Mouse (Mus musculus): ENCODE measurements at regions not wholly inside any gene's neighbourhood (a gene's known extent, or its start where the extent isn't known, plus 50 kb on each side); places are given as distances from the start of the nearest gene placed in this dataset.
"Not testable (repeated sequence)": the region's sequence is repeated elsewhere in the genome, so short reads cannot be mapped to it uniquely, and the experiment has no call there.

DNA sequence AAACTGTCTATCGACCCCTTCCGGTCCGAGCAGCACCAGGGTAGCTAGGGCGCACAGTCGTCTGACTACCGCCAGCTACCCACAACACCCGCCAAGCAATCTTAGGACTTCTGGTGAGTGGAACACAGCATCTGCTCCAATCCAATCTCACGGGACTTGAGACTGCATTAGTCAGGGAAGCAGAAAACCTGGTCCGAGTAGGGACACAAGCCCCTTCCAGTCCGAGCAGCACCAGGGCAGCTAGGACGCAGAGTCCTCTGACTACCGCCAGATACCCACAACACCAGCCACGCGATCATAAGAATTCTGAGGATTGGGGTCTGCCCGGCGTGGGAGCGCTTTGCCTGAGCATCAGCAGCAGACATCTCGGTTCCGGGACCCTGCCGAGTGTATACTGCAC lies 79.6 kb downstream of the Gm10715 start:
- intact Hi-C loops (cut with DNase I); DNase-seq (ENCODE audit: low spot score in 2 of 2): not testable (repeated sequence)

DNA sequence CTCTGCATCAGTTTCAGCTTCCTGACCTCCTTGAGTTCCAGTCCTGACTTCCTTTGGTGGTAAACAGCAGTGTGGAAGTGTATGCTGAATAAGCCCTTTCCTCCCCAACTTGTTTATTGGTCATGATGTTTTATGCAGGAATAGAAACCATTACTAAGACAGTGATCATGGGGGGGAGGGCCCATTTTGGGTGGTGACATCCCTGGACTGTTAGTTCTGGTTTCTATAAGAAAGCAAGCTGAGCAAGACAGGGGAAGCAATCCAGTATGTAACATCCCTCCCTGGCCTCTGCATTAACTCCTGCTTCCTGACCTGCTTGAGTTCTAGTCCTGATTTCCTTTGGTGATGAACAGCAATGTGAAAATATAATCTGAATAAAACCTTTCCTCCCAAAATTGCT lies 124.5 kb downstream of the Gm10715 start:
- no peak for DNase-seq (ENCODE audit: low spot score in 2 of 2)
- intact Hi-C loops (cut with DNase I): no loop called here

DNA sequence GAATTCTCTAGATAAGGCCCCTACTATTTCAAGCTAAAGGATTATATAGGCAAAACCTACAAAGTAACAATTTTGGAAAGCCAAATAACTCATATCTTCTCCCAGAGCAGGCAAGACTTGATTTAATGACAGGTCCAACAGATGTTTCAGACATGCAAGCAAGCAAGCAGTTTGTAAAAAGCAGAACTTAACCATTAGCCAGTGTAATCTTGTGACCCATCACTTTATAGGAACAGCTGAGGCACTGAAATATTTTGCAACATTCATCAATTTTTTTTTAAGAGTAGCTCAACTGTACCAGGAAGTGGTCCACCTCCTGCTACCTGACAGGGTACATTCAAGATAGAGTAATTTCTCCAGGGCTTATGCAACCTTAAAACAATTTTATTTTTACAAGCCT lies 147.7 kb downstream of the Gm10715 start:
- no peak for DNase-seq (ENCODE audit: low spot score in 2 of 2)
- intact Hi-C loops (cut with DNase I): no loop called here

DNA sequence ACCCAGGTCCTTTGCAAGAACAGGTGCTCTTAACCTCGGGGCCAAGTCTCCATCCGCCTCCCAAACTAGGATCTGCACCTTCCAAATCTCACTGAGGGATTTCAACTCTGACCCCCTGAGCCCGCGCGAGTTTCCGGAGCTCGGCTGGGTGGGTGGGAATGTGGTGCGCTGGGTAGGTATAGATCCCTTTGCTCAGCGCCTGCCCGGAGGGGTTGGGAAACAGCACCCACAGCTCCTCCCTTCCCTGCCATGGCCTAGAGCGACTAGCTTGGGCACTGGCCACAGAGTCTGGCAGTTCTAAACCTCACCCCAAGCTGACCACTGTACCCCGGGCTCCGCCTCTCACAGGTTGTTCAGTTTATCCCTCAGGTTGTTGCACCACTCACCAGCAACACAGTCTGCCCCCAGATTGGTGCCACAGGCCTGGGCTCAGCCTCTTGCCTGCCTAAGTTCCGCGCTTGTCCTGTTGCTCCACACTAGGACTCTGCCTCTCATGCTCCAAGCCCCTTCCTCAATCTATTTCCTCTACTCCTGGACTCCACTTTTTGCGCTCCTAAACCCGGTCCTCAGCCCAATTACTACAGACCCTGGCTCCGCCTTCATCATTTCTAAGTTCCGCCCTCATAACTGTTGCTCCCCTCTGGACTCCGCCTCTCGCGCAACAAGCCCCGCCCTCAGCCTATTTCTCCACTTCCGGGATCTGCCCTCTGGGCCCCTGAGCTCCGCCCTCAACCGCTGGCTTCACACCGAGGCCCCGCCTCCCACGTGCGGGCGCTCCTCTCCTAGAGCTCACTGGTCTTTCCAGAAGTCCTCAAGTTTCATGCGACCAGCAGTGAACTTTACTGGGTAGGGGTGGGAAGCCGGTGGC lies 135.6 kb upstream of the Alkbh8 start:
- intact Hi-C loops (cut with DNase I): no loop called here
- no peak for DNase-seq (ENCODE audit: low spot score in 2 of 2)

DNA sequence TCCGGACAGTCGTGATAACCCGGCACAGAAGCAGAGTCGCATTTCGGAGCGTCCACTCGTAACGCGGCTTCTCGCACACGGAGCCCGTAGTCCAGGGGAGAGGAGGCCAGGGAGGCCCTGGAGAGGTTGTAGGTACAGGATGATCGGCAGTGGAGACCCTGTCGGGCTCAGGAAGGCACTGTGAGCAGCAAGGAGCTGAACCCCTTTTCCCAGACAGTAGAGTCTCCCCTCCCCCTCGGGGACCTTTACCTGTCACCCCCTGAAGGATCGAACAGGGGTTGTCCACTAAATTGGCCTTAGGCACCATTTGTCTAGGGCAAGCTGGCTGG lies 135.0 kb upstream of the Alkbh8 start:
- DNase-seq (ENCODE audit: low spot score in 2 of 2); intact Hi-C loops (cut with DNase I): not testable (repeated sequence)

DNA sequence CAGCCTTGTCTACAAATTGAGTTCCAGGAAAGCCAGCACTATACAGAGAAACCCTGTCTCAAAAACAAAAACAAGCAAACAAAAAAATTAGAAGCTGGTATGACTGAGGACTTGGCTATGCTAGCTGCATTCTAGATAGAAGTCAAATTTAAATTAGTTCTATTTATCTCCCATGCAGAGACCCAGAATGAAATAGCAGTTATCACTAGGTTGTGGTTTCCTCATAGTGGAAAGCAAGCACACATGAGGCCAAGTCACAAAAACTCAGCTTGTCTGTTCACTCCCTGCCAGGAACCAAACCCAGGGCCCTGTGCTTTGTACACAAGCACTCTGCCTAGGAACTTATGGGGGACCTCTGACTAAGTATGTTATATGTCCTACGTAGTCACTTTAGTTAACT lies 126.8 kb upstream of the Alkbh8 start:
- intact Hi-C loops (cut with DNase I); DNase-seq (ENCODE audit: low spot score in 2 of 2): not testable (repeated sequence)

DNA sequence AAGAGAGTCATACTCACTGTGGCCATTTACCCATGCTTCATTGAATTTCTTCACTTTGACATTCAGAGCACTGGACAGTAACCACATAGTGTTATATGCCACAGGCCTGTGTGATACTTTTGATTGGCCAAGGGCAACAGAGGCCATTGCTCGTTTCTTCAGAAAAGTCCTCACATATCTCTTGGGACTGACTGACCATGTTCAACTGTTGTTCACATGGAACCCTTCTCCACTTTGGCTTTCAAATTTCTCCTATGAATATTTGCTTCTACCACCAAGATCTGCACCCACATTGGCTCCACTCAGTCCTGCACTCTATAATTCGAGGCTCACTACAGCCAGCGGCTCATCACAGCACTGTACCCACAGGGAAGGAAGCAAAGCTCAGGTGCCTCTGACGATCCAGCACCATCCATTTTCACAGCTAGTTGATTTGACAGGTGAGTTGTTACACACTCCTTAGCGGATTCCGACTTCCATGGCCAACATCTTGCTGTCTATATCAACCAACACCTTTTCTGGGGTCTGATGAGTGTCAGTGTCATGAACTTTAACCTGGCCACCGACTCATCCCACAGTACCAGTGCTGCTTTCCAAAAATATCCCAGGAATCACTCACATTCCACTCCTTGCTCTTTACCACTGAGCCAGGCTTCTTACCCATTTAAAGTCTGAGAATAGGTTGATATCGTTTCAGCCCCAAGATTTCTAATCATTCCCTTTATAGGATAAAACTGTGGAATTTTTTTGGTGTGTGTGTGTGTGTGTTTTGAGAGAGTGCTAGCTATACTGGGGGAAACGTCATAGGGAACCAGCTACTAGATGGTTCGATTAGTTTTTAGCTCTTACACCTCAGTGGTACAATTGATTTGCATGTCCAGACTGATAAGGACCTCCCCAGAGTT lies 76.3 kb upstream of the Alkbh8 start:
- peak; percentile 32 to 52 for DNase-seq (ENCODE audit: low spot score in 2 of 2)
- intact Hi-C loops (cut with DNase I): no loop called here

DNA sequence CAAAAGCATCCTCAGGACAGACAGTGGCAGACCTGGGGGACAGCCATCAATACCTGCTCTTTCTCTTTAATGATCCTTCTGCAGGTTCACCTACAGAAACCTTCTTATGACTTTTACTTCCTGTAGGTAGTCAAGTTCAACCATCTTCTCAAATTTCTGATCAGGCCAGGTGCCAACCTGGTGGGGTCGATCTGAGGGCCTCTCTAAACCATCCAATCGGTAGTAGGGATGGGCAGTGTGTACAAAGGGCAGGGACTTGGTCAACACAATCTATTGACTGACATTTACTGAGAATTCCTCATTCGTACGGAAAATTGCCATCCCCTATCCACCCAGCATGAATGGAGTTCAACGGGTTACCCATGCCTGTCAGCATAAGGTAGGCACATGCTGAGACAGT lies 74.8 kb upstream of the Alkbh8 start:
- intact Hi-C loops (cut with DNase I): no loop called here
- DNase-seq (ENCODE audit: low spot score in 2 of 2): no peak

DNA sequence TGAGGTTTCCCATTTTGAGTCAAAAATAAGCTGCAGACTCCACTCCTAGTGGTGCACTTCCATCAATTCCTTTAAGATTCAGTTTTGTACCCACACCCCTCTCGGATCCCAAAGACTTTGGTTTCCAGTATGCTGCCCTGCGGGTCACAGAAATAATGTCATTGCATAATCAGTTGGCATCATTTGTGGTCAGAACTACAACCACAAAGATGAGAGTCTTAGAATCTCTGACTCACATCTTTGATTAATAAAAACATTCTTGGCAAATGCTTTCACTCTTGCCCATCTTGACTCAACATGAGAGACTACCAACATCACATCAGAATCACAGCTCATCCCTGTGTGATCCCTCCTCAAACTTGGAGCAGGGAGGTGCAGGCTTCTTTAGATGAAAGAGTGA lies 74.1 kb upstream of the Alkbh8 start:
- intact Hi-C loops (cut with DNase I): no loop called here
- DNase-seq (ENCODE audit: low spot score in 2 of 2): no peak

DNA sequence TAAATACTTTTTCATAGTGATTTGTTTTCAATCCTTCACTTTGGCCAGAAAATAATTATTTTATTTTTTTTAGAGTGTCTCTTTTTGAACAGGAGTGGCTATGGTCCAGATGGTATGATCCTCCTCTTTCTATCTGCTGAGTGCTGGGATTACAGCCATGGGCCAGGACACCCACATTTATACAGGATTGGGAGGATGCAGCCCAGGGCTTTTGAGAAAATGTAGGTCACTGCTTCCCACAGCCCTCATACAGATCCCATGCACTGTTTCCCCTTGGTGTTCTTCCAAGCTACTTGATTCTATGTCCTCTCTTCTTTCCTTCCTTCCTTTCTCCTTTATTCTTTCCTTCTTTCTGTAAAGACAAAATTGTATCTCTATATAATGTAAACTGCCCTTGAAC lies 70.5 kb upstream of the Alkbh8 start:
- DNase-seq (ENCODE audit: low spot score in 2 of 2): no peak
- intact Hi-C loops (cut with DNase I): no loop called here

DNA sequence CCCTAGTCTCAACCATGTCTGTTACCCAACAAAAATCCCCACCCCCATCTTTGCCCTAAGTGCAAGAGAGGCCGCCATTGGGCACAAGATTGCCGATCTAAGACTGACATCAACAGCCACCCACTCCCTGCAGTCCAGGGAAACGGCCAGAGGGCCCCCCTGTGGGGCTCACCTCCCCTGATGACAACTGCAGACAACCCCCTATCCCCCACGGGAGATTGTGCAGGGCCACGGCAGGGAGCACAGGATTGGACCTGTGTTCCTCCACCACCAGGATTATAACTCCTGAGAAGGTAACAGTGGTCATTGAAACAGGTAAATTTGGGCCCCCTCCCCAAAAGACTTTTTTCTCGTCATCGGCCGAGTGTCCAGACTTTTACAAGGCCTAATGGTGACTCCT lies 54.4 kb upstream of the Alkbh8 start:
- intact Hi-C loops (cut with DNase I); DNase-seq (ENCODE audit: low spot score in 2 of 2): not testable (repeated sequence)

DNA sequence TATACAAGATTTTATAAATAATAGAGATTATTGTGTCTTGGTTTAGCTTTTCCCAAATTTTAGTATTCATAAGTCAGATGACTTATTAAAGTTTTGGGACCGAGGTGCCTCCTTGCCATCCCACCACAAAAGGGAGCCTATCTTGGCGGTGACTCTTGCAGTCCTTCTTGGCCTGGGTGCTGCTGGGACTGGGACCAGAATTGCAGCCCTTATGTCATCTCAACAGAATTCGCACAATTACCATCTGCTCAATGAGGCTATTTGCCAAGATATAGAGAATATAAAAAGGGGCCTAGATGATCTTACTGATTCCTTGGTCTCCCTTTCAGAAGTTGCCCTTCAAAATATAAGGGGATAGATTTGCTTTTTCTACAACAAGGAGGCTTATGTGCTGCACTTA lies 53.0 kb upstream of the Alkbh8 start:
- intact Hi-C loops (cut with DNase I); DNase-seq (ENCODE audit: low spot score in 2 of 2): not testable (repeated sequence)

DNA sequence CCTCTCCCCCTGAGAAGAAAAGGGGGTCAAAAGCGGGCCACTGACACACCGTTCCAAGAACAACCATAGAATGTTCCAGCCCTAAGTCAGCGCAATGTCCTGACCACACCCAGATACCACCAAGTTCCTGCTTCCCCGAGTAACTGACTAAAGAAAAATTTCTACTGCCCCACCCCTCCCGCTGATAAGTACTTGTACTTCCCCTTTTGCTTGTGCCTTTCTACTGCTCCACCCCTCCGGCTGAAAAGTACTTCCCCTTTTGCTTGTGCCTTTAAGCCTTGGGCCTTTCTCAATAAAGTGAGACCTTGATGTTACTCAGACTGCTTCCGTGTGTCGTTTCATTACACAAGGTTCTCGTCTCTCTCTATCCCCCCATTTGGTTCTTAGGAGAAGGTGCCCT lies 51.6 kb upstream of the Alkbh8 start:
- intact Hi-C loops (cut with DNase I); DNase-seq (ENCODE audit: low spot score in 2 of 2): not testable (repeated sequence)

Measured in left cerebral cortex, postnatal 25 days (tissue).